Mouse (Mus musculus) limb, embryonic 13.5 days (tissue): ENCODE measurements around the gene Srf. TPM values are rescaled to one million over a fixed set of nuclear protein-coding genes. Genes with fewer than 3 reads are reported as not detected.

Experiments
- ATAC-seq: fragments of 200-750 bp; cut with Nextera tagmentation; 2 replicates; pipeline ENCODE4 v1.8.0; 2017; ENCODE audit warnings: low read depth, moderate number of reproducible peaks, moderate TSS enrichment; ENCODE audit not compliant: low FRiP score
- H3K27ac ChIP-seq: fragments of 300-500 bp; sonication (generic); 2 replicates; pipeline ENCODE4 v1.5.1; 2015; ENCODE audit warnings: inconsistent platforms, mild to moderate bottlenecking, moderate library complexity
- H3K27me3 ChIP-seq: fragments of 300-500 bp; sonication (generic); 2 replicates; pipeline ENCODE4 v1.6.1; 2015; ENCODE audit warnings: mild to moderate bottlenecking, inconsistent platforms
- H3K36me3 ChIP-seq: fragments of 300-500 bp; sonication (generic); 2 replicates; pipeline ENCODE4 v1.6.1; 2015; ENCODE audit warnings: inconsistent platforms, mild to moderate bottlenecking, moderate library complexity
- H3K4me1 ChIP-seq: fragments of 300-500 bp; sonication (generic); 2 replicates; pipeline ENCODE4 v1.6.1; 2015; ENCODE audit warnings: inconsistent platforms
- H3K4me2 ChIP-seq: fragments of 300-500 bp; sonication (generic); replicated peaks from 2 replicates; pipeline ENCODE4 v1.6.1; 2015; ENCODE audit warnings: inconsistent platforms, mild to moderate bottlenecking, moderate library complexity
- H3K4me3 ChIP-seq: fragments of 300-500 bp; sonication (generic); 2 replicates; pipeline ENCODE4 v1.5.1; 2015; ENCODE audit warnings: moderate library complexity, mild to moderate bottlenecking, inconsistent platforms
- H3K9ac ChIP-seq: fragments of 300-500 bp; sonication (generic); 2 replicates; pipeline ENCODE4 v1.6.1; 2015; ENCODE audit warnings: mild to moderate bottlenecking, inconsistent platforms
- H3K9me3 ChIP-seq: fragments of 300-500 bp; sonication (generic); 2 replicates; pipeline ENCODE4 v1.6.1; 2016; ENCODE audit warnings: inconsistent platforms
- WGBS: fragments of 180-500 bp; shearing (Covaris S2); methylation state at CpG from one replicate; pipeline ENCODE4 v1.1.7; 2015; 5-methylcytosine and 5-hydroxymethylcytosine counted together
- microRNA-seq: library from miRNA; unstranded; fragments of <30 nt; microRNA quantifications from one replicate; pipeline ENCODE4, GENCODE M21; 2016
- polyA plus RNA-seq: library from polyadenylated mRNA; unstranded; fragments of >200 nt; fragmentation: Nextera tagmentation; extraction: Ambion mirVana; gene quantifications from 2 replicates; pipeline ENCODE4 v1.2.1, GENCODE M21; 2015

Srf gene
- polyA plus RNA-seq, 1 experiment from 2014 or later = 5.8 TPM

DNA sequence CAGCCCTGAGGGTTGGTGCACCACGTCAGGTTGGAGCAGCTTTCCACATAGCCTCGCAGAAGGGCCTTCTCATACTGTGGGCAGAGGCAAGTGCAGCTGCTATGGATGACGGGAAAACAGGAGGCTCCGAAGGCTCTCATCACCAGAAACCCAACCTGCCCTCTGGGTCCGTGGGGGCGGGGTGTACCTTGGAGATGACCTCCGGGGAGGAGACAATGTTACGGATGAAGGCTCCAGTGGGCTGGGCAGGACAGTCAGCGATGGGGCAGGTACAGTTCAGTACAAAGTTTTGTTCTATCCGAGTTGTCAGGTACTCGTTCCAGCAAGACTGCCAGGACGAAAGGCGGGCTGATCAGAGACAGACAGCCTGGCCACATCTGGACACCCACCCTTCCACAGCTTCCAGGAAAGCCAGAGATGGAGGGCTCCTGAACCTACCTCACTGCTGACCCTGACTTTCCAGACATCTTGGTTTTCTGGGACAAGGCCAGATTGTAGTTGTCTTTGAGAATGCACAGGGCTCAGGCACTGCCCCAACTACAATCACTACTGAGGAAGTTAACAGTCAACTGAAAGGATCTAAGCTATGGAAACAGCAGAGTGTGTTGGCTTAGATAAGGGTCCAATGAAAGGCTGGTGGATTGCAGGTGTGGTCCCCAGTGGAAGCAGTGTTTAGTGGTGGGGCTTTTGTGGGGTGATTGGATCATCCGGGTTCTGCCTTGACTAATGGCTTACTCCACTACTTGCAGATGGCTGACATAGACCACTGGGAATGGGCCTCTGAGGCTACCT lies 51.9 kb downstream of the Srf start:
- WGBS = 71% methylated on average over 14 of the region's 14 CpGs
- Histone ChIP-seq H3K4me3 (no peak overlapping the region), H3K4me2 (no peak overlapping the region), H3K9me3 (no peaks in the 10 kb centered on the region), H3K27me3 (no peaks in the 10 kb centered on the region), H3K4me1 (no peaks in the 10 kb centered on the region), H3K27ac (no peak overlapping the region), H3K36me3 (peaks cover 30% of the 10 kb centered on the region), H3K9ac (no peak overlapping the region)
- no peak for ATAC-seq

DNA sequence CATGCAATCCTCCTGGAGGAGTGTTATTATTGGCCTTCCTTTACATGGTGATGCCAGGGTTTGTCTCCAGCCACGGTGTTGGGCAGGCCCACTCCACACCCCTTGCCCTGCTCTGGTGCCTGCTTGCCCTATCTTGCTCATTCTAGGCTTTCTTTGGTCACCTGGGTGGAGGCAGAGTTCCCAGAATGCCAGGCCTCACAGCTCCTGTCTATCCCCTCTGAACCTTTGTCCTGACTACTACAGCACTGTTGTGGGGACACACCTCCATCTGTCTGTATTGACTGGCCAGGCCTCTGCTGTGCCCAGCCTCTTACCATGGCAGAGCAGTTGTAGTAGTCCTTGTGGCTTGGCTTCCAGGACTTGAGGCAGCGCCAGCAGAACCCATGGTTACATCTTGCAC lies 53.2 kb downstream of the Srf start:
- Histone ChIP-seq H3K4me3 (no peak overlapping the region), H3K27me3 (no peaks in the 10 kb centered on the region), H3K9ac (no peak overlapping the region), H3K36me3 (peaks cover 34% of the 10 kb centered on the region), H3K4me2 (no peak overlapping the region), H3K27ac (no peak overlapping the region), H3K4me1 (no peaks in the 10 kb centered on the region), H3K9me3 (no peaks in the 10 kb centered on the region)
- no peak for ATAC-seq
- WGBS = 85% methylated on average over 2 of the region's 2 CpGs

Small RNA genes within 50 kb of the gene (microRNA-seq; reads per million reads assigned to microRNA genes)
- not detected for gene Mir6976

Other genes starting within 250 kb of the Srf start
- gene Abcc10, start 227.8 kb downstream of the Srf start, polyA plus RNA-seq = 7.5 and 7.6 TPM in 2 replicates
- 14.2 and 15.4 TPM in 2 replicates for gene Zfp318, start 172.4 kb downstream of the Srf start, polyA plus RNA-seq
- gene Crip3, start 127.2 kb downstream of the Srf start, polyA plus RNA-seq = 0.97 and 1.6 TPM in 2 replicates
- 0.09 TPM in 1 of 2 replicates, not detected in the other for gene Slc22a7, start 117.7 kb downstream of the Srf start, polyA plus RNA-seq
- gene Ttbk1, start 68.5 kb downstream of the Srf start, polyA plus RNA-seq = 0.15 and 0.18 TPM in 2 replicates
- 40.4 and 41.7 TPM in 2 replicates for gene Dnph1, start 59.5 kb downstream of the Srf start, polyA plus RNA-seq
- gene Cul9, start 9.8 kb downstream of the Srf start, polyA plus RNA-seq = 11.3 and 12.4 TPM in 2 replicates
- 128 and 138 TPM in 2 replicates for gene Ptk7, start 73.3 kb upstream of the Srf start, polyA plus RNA-seq
- gene Klc4, start 89.8 kb upstream of the Srf start, polyA plus RNA-seq = 26.4 and 26.5 TPM in 2 replicates
- 104 and 106 TPM in 2 replicates for gene Mrpl2, start 90.1 kb upstream of the Srf start, polyA plus RNA-seq
- 63.2 and 66.0 TPM in 2 replicates for gene Cul7, start 94.2 kb upstream of the Srf start, polyA plus RNA-seq
- gene Rrp36, start 118.2 kb upstream of the Srf start, polyA plus RNA-seq = 67.6 and 73.9 TPM in 2 replicates
- 157 and 162 TPM in 2 replicates for gene Mea1, start 122.6 kb upstream of the Srf start, polyA plus RNA-seq
- 127 and 135 TPM in 2 replicates for gene Klhdc3, start 124.7 kb upstream of the Srf start, polyA plus RNA-seq
- 94.0 and 103 TPM in 2 replicates for gene Ppp2r5d, start 148.9 kb upstream of the Srf start, polyA plus RNA-seq
- gene Pex6, start 155.3 kb upstream of the Srf start, polyA plus RNA-seq = 26.8 and 27.0 TPM in 2 replicates
- gene Gnmt, start 173.0 kb upstream of the Srf start, polyA plus RNA-seq = 0.46 and 0.57 TPM in 2 replicates
- gene Cnpy3, start 196.0 kb upstream of the Srf start, polyA plus RNA-seq = 66.8 and 67.7 TPM in 2 replicates
- 0.29 and 0.33 TPM in 2 replicates for gene Ptcra, start 207.5 kb upstream of the Srf start, polyA plus RNA-seq
- gene 2310039H08Rik, start 216.5 kb upstream of the Srf start, polyA plus RNA-seq = 70.5 and 75.2 TPM in 2 replicates
- 175 and 176 TPM in 2 replicates for gene Rpl7l1, start 226.5 kb upstream of the Srf start, polyA plus RNA-seq